Mouse (Mus musculus) thymus, postnatal 25 days (tissue): ENCODE measurements around the gene Sstr4.

Source experiments
- DNase-seq: peaks from one replicate; pipeline ENCODE4 v3.0.0; 2022

The Sstr4 gene

DNA sequence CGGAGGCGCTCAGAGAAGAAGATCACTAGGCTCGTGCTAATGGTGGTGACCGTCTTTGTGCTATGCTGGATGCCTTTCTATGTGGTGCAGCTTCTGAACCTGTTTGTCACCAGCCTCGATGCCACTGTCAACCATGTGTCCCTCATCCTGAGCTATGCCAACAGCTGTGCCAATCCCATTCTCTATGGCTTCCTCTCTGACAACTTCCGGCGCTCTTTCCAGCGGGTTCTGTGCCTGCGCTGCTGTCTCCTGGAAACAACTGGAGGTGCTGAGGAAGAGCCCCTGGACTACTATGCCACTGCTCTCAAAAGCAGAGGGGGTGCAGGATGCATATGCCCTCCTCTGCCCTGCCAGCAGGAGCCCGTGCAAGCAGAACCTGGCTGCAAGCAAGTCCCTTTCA lies 1.1 kb downstream of the Sstr4 start:
- no peak for DNase-seq

- DNase-seq = no peak
These were observed 2.1 kb downstream of the Sstr4 start for GRCm38 (mm10) chr2:148397015-148397783.

DNA sequence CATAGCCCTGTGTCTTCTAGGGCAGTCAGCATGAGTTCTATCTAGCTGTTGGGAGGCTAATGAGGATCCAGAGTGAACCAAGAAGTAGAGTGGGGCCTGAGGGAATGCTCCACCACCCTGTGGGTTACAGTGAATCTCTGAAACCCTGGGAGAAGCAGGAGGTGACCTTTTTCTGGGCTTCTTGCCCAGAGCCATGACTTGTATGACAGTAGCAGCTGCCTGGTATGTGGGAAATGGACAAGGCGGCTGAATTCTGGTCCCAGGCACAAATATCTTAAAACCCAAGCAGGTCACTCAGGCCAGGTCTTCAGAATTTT lies 2.6 kb downstream of the Sstr4 start:
- no peak for DNase-seq

- DNase-seq = no peak
These were observed 3.9 kb downstream of the Sstr4 start for GRCm38 (mm10) chr2:148398901-148399685.

GRCm38 (mm10) chr2:148402227-148402626 lies 7.1 kb downstream of the Sstr4 start:
- no peak for DNase-seq

DNA sequence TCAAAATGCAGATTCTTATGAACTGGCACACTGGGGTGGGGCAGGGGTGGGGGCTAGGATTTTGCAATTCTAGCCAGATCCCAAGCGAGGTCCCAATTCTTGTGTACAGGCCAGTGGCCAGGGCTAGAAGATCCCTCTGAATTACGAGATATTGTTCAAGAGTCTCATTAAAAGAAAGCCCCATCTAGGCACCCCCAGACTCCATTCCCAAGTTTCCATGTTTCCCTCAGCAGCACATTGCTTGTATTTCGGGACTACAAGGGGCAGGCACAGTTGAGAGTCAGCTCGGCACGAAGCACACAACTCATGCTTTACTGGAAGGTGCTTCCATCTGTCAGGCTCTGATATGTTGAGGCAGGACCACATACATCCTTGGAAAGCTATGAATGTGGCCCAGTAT lies 9.8 kb downstream of the Sstr4 start:
- no peak for DNase-seq

DNA sequence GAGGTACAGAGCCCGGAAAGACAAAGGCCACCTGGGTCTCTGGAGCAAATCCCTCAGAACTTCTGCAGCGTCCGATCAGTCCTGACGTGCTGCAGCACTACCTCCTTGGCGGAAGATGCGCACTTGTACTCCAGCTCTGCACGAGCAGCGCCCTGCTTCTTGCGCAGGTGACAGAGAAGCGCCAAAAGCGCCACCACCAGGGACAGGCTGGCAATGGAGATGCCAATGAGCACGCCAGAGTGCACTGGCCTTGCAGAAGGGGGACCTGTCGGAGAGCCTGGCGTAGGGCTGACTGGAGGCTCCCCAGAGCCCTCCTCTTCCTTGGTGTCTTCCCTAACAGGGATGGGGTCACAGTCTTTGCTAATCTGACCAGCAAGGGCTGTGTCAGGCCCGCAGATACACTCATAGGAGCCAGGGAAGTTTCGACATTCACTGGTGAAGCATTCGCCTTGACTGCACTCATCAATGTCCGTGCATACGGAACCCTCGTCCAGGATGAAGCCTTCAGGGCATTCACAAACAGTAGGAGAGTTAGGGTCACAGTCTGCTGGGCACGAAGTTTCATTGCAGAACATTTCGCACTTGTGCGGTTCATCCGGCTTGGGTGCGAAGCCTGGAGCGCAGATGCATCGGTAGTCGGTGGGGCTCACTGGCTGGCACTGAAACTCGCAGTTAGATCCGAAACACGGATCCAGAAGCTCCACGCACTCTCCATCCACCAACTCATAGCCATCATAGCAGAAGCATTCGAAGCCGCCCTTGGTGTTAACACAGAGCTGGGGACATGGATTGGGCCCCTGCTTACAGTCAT lies 11.2 kb downstream of the Sstr4 start:
- DNase-seq = peak; percentile 54

- DNase-seq = peak; percentile 23
These were observed 12.1 kb downstream of the Sstr4 start for GRCm38 (mm10) chr2:148406971-148407869.

- DNase-seq = peak; percentile 31
These were observed 13.0 kb downstream of the Sstr4 start, which contains the start of gene Thbd for GRCm38 (mm10) chr2:148407870-148408760. Gene Thbd, minus strand, starts transcription at chr2:148408188.

- DNase-seq = no peak
These were observed 13.6 kb downstream of the Sstr4 start for GRCm38 (mm10) chr2:148408761-148409120.

DNA sequence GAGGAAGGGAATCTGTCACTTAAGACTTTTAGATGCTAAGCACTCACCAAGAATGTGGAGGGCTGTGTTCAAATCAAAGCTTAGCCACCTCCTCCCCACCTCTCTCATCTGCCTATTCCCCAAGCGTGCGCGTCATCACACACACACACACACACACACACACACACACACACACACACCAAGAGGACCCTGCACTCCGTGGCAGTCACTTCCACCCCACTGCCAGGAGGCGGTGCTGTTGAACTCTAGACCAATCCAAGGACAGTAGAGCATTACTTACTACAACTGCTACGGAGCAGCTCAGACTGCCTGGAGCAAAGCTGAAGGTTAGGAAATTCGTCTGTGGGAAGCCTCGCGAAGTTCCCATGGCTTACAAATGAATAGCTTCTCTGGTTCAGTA lies 14.0 kb downstream of the Sstr4 start:
- peak; percentile 77 for DNase-seq

- no peak for DNase-seq
These were observed 14.7 kb downstream of the Sstr4 start for GRCm38 (mm10) chr2:148409821-148410220.

GRCm38 (mm10) chr2:148419151-148419550 lies 24.0 kb downstream of the Sstr4 start:
- no peak for DNase-seq

DNA sequence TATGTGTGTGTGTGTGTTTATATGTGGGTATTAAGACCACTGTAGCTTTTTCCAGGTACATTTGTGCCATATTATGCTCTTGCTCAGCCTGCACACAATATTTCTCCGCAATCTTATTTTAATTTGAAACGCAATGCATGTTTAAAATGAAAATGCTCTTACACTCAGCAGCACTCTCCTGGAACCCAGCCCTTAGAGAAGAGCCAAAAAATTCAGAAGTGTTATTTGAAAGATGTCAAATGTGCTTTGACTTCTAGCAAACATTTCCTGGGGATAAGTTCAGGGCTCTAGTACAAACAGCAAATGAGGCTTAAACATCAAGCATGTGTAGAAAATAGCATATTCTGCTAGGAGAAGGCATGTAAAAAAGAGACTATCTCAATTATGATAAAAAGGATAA lies 24.6 kb downstream of the Sstr4 start:
- no peak for DNase-seq

DNA sequence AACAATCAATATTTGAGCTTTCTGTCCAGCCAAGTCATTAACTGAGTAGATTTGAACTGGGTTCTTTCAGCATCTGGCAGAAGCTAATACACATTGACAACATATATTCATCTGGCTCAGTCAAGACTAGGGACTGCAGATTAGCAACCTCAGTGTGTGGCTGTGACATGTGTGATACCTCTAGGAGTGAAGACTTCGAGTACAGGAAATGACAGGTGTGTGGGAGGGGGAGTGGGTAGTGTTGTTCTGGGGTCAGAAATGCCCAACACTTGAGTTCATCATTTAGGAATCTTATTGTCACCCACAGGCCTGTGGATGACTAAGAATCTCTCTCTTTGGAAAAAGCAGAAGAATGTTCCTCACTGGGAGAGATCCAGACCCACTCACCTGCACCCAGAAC lies 26.0 kb downstream of the Sstr4 start:
- DNase-seq = no peak

- no peak for DNase-seq
These were observed 26.6 kb downstream of the Sstr4 start for GRCm38 (mm10) chr2:148421706-148422105.

DNA sequence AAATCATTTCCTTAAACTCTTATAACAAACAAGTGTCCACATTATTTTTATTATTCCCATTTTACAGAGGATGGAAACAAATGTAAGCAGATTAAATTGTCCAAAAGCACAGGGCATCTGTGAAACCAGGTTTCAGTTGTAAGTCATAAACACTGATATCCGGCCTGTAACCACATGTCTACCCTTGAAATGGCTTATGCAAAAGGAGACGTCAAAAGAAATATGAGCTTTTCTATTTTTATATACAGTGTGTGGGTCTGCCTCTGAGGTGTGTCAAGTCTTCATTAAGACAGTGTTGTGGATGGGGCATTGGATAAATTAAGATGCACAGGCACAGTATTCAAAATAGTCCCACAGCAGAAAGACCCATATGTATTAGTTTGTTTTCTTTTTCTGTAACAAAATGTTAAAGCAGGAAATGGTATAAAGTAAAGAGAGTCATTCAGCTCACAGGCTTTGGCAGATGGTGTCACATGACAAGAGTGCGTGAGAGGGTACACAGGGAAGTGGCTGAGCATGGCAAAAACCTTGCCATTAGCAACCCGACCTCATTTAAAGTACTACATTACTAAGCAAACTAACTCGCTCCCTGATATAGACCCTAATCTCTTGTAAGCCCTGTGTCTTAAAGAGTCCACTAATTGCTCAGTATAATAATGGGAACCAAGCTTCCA lies 30.7 kb downstream of the Sstr4 start:
- no peak for DNase-seq

DNA sequence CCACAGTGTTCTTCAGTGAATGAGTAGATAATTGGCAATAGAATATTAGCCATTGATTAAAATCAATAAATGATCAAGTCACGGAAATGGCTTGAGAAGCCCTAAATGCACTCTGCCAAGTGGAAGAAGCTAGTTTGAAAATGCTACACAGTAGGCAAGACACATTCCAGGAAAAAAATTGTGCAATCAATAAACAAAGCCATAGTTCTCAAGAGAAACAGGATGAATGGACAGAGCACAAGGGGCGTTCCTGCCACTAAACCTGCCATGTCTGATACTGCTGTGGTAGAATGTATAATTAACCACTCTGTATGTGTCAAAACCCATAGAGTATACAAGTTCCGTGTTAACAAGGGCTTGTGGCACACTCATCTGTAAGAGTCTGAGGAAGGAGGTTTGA lies 32.4 kb downstream of the Sstr4 start:
- DNase-seq = no peak

DNA sequence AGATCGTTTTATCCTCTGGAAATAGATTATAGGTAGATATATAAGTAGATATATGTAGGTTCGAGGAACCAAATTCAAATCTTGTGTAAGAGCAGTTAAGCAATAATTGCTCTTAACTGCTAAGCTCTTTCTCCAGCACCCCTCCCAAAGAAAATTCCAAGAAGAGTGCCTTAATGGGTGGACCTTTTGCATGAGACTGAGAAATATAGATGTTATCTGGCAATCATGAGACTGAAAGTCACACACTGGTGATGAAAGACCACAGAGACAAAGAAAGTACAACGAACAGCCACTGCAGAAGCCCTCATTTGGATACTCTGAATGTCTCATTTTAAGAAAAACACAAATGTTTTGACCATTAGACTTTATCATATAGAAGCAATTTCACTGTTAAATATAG lies 33.4 kb downstream of the Sstr4 start:
- no peak for DNase-seq

- DNase-seq = no peak
These were observed 33.9 kb downstream of the Sstr4 start for GRCm38 (mm10) chr2:148429001-148429505.

DNA sequence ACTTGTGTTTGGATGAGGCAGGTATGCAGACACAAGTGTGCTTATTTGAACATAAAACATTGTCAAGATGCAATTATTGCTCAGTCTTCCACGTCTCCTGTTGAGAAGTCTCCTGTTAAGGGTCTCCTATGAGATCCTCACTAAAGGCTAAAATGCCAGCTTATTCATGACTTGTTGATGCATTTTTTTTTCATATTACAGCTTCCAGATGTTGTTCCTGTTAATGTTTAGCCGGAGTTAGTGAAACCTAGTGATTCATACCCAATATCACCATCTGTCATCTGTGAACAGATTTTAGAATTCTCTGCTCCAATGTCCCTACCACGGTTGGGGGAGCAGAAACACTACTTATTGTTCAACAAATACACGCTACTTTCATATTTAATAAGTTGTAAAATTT lies 35.8 kb downstream of the Sstr4 start:
- no peak for DNase-seq
